Mouse (Mus musculus) heart, embryonic 14.5 days (tissue): ENCODE data around the gene Scn8a. TPM values are rescaled to one million over a fixed set of nuclear protein-coding genes. Genes with fewer than 3 reads are reported as not detected.
A peak's percentile ranks its signal among the peaks of the same experiment; 100 is the strongest.

Source experiments
- ATAC-seq: fragments of 200-750 bp; cut with Nextera tagmentation; 2 replicates; pipeline ENCODE4 v1.8.0; 2017; ENCODE audit warnings: low read depth, moderate TSS enrichment; ENCODE audit not compliant: insufficient number of reproducible peaks, insufficient read depth, low FRiP score
- H3K27ac ChIP-seq, 2 experiments: fragments of 200-500 bp in 1 of 2; fragments of 300-500 bp in 1 of 2; sonication (generic) in 1 of 2; replicated peaks in 1 of 2; 2 replicates each; pipeline ENCODE4 v1.5.1; 2012 to 2014; ENCODE audit warnings: low read depth in 2 of 2, low read length in 2 of 2, control low read depth in 1 of 2, mild to moderate bottlenecking in 1 of 2, mixed read lengths in 1 of 2; ENCODE audit not compliant: control insufficient read depth in 1 of 2, insufficient read depth in 1 of 2
- H3K27me3 ChIP-seq: fragments of 300-500 bp; sonication (generic); 2 replicates; pipeline ENCODE4 v1.6.1; 2014; ENCODE audit warnings: mild to moderate bottlenecking, low read length, control low read depth; ENCODE audit not compliant: control insufficient read depth, insufficient read depth
- H3K36me3 ChIP-seq: fragments of 300-500 bp; sonication (generic); 2 replicates; pipeline ENCODE4 v1.6.1; 2014; ENCODE audit warnings: mild to moderate bottlenecking, control low read depth, low read length, mixed read lengths; ENCODE audit not compliant: control insufficient read depth, insufficient read depth
- H3K4me1 ChIP-seq, 2 experiments: fragments of 200-500 bp in 1 of 2; fragments of 300-500 bp in 1 of 2; sonication (generic) in 1 of 2; 2 replicates each; pipeline ENCODE4 v1.6.1; 2012 to 2014; ENCODE audit warnings: low read length in 2 of 2, control low read depth in 1 of 2, mixed read lengths in 1 of 2; ENCODE audit not compliant: control insufficient read depth in 2 of 2, insufficient read depth in 2 of 2
- H3K4me2 ChIP-seq: fragments of 300-500 bp; sonication (generic); 2 replicates; pipeline ENCODE4 v1.6.1; 2014; ENCODE audit warnings: mild to moderate bottlenecking, low read length
- H3K4me3 ChIP-seq, 2 experiments: fragments of 200-500 bp in 1 of 2; fragments of 300-500 bp in 1 of 2; sonication (generic) in 1 of 2; 2 replicates each; pipeline ENCODE4 v1.5.1; 2012 to 2014; ENCODE audit warnings: low read length in 2 of 2, mild to moderate bottlenecking in 2 of 2, control low read depth in 1 of 2, low read depth in 1 of 2, moderate library complexity in 1 of 2; ENCODE audit not compliant: control insufficient read depth in 1 of 2, insufficient read depth in 1 of 2
- H3K9ac ChIP-seq: fragments of 300-500 bp; sonication (generic); 2 replicates; pipeline ENCODE4 v1.6.1; 2014; ENCODE audit warnings: mild to moderate bottlenecking, low read length
- H3K9me3 ChIP-seq: fragments of 300-500 bp; sonication (generic); 2 replicates; pipeline ENCODE4 v1.6.1; 2016; ENCODE audit warnings: low read length, control low read depth; ENCODE audit not compliant: control insufficient read depth
- WGBS: fragments of 180-500 bp; shearing (Covaris S2); extraction: QIAGEN DNeasy Blood & Tissue Kit; methylation state at CpG from one replicate; pipeline ENCODE4 v1.1.7; 2014; 5-methylcytosine and 5-hydroxymethylcytosine counted together
- polyA plus RNA-seq: library from polyadenylated mRNA; unstranded; fragments of >200 nt; fragmentation: Nextera tagmentation; extraction: Ambion mirVana; gene quantifications from 2 replicates; pipeline ENCODE4 v1.2.1, GENCODE M21; 2014

Gene Scn8a
- polyA plus RNA-seq, 1 experiment from 2014 or later = 0.31 TPM

DNA sequence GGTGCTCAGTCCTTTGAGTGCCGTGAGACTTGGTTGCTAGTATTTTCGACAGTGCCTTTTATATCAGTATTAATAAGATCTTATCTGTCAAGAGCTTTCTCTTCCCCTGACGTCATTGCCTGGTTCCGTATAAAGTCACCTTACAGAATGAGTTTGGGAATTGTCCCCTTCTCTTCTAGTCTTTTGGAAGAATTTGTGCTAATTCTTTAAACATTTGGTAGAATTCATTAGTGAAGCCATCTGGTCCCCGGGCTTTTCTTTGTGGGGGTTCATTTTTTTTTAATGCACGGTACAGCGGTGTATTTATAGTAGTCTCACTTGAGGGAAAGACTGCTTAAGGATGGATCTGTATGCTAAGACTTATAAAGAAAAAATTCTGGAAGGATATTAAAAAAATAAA is 84.3 kb downstream of the Scn8a start:
- 74% methylated on average over 7 of the region's 7 CpGs for WGBS
- Histone ChIP-seq H3K4me1 (no peaks in the 10 kb centered on the region), H3K9ac (no peak overlapping the region), H3K4me2 (no peak overlapping the region), H3K9me3 (no peaks in the 10 kb centered on the region), H3K36me3 (no peaks in the 10 kb centered on the region), H3K27ac (no peak overlapping the region), H3K4me3 (no peak overlapping the region), H3K27me3 (no peaks in the 10 kb centered on the region)
- ATAC-seq = no peak

DNA sequence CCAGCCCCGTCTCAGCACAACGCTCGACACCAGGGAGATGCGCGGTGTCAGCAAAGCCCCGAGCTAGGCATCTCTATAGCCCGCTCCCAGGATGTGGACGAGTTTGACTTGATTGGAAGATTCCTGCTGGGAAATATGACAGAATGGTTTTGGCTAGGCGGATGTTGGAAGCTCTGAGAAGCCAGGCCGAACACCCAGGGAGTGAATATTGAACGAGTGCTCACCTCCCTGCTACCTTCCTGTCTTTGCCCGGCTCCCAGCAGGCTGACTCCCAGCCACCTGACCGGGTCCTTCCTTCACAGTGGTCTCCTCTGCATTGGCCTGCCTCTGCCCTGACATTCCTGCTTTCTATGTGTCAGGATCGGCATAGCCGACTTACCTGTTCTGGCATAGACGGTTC is 85.1 kb downstream of the Scn8a start:
- H3K4me3 ChIP-seq = no peak overlapping the region
- no peak overlapping the region for H3K27ac ChIP-seq
- no peak overlapping the region for H3K4me2 ChIP-seq
- H3K4me1 ChIP-seq = no peaks in the 10 kb centered on the region
- WGBS = 76% methylated on average over 16 of the region's 16 CpGs
- no peaks in the 10 kb centered on the region for H3K9me3 ChIP-seq
- no peak overlapping the region for H3K9ac ChIP-seq
- ATAC-seq = no peak
- H3K27me3 ChIP-seq = 0 out of 2 replicates have a peak, but pooled peaks cover under 1% of the 10 kb centered on the region
- H3K36me3 ChIP-seq = no peaks in the 10 kb centered on the region

DNA sequence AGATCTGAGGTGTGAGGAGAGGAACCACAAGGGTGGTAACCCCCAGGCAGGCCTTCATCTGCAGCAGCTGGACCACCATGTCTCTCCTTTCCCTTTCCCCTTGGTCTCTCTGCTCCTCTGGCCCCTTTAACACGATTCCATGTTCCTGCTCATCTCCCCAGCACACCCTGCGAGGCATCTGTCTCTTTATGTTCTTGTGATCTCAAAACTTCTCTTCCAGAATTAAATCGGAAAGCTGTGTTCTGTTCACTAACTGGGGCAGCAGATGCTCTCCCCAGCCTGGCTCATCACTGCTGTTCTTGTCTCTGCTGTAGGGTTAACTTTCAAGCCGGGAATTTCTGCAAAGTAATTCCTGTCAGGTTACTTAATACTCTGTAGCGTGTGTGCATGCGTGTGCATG is 91.3 kb downstream of the Scn8a start:
- no peaks in the 10 kb centered on the region for H3K9me3 ChIP-seq
- H3K27ac ChIP-seq = no peak overlapping the region
- H3K4me3 ChIP-seq = no peak overlapping the region
- no peaks in the 10 kb centered on the region for H3K4me1 ChIP-seq
- no peak overlapping the region for H3K9ac ChIP-seq
- 81% methylated on average over 6 of the region's 6 CpGs for WGBS
- 0 out of 2 replicates have a peak, but pooled peaks cover 4% of the 10 kb centered on the region for H3K27me3 ChIP-seq
- H3K36me3 ChIP-seq = no peaks in the 10 kb centered on the region
- ATAC-seq = no peak
- H3K4me2 ChIP-seq = no peak overlapping the region

DNA sequence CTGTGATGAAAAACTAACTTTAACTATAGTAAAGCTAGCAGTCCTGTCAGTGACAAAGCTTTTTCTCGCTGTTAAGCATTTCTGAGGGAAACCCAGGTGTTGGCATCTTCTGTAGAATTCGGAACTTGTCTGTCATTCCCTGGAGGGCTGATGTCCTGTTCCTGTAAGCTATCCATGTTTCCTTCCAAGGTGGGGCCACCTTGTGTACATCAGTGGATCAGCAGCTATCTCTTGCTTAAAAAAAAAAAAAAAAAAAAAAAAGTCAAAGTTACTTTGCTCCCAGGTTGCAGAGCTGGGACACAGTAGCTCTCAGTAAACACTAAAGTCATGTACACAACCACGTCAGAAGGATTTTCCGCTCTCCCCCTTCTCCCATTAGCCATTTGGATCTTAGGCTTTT is 91.9 kb downstream of the Scn8a start:
- Histone ChIP-seq H3K9me3 (no peaks in the 10 kb centered on the region), H3K4me1 (no peaks in the 10 kb centered on the region), H3K36me3 (no peaks in the 10 kb centered on the region), H3K27me3 (0 out of 2 replicates have a peak, but pooled peaks cover 4% of the 10 kb centered on the region), H3K4me3 (no peak overlapping the region), H3K9ac (no peak overlapping the region), H3K4me2 (no peak overlapping the region), H3K27ac (no peak overlapping the region)
- ATAC-seq = no peak
- 71% methylated on average over 4 of the region's 4 CpGs for WGBS

DNA sequence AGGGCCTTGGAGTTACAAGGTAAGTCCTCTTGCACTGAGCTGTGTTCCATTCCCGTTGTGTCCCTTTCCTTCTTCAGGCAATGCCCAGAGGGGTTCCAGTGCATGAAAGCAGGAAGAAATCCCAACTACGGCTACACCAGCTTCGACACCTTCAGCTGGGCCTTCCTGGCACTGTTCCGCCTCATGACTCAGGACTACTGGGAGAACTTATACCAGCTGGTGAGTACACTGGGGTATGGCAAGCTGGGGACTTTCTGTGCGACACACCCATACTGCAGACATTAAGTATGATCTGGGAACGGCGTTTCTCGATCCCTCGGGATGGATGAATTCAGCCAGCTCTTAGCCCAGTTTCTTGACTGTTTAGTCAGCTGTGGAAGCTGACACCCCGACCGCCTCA is 101.8 kb downstream of the Scn8a start:
- H3K27me3 ChIP-seq = no peaks in the 10 kb centered on the region; the same call in 1 of the 2 replicates
- no peak overlapping the region for H3K4me3 ChIP-seq
- no peak overlapping the region for H3K9ac ChIP-seq
- WGBS = 77% methylated on average over 11 of the region's 11 CpGs
- H3K27ac ChIP-seq = no peak overlapping the region
- no peaks in the 10 kb centered on the region for H3K9me3 ChIP-seq
- H3K36me3 ChIP-seq = no peaks in the 10 kb centered on the region
- no peak overlapping the region for H3K4me2 ChIP-seq
- no peaks in the 10 kb centered on the region for H3K4me1 ChIP-seq
- ATAC-seq = no peak

DNA sequence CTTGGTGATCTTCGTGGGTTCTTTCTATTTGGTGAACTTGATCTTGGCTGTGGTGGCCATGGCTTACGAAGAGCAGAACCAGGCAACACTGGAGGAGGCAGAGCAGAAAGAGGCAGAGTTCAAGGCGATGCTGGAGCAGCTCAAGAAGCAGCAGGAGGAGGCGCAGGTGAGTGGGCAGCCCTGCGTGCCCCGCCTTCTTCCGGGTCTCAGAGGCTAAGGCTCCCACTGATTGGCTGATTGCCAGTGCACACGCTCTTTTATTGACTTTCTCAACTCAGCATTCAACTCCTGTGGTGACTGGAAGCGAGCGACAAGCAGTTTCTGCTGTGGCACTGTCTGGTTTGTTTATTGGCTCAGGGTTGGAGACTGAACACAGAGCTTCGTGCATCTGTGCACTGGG is 103.1 kb downstream of the Scn8a start:
- H3K9ac ChIP-seq = no peak overlapping the region
- ATAC-seq = no peak
- no peaks in the 10 kb centered on the region for H3K36me3 ChIP-seq
- no peak overlapping the region for H3K4me2 ChIP-seq
- H3K27ac ChIP-seq = no peak overlapping the region
- H3K4me3 ChIP-seq = no peak overlapping the region
- H3K4me1 ChIP-seq = no peaks in the 10 kb centered on the region
- no peaks in the 10 kb centered on the region for H3K9me3 ChIP-seq
- H3K27me3 ChIP-seq = no peaks in the 10 kb centered on the region; the same call in none of the 2 replicates
- WGBS = 38% methylated on average over 11 of the region's 11 CpGs

DNA sequence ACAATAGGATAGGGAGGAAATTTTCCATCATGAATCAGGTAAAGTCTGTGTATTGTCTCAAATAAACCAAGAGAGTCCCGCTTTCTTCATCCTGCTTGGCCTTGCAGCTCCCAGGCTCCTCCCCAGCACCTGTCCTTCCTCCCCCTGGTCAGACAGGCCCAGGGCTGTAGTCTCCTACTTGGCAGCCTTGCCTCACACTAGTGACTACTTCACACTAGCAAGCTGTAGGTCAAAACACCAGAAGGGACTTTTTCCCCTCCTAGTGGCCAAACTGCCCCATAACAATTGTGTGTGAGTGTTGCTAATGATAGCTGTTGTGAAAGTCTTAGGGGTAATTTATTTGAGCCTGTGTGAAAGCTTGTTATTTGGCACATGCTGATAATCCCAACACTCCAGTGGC is 105.0 kb downstream of the Scn8a start:
- Histone ChIP-seq H3K9ac (no peak overlapping the region), H3K9me3 (no peaks in the 10 kb centered on the region), H3K36me3 (no peaks in the 10 kb centered on the region), H3K4me1 (no peaks in the 10 kb centered on the region), H3K4me2 (no peak overlapping the region), H3K4me3 (no peak overlapping the region), H3K27ac (no peak overlapping the region), H3K27me3 (no peaks in the 10 kb centered on the region; the same call in 1 of the 2 replicates)
- WGBS = 82% methylated on average over 1 of the region's 1 CpGs
- no peak for ATAC-seq

DNA sequence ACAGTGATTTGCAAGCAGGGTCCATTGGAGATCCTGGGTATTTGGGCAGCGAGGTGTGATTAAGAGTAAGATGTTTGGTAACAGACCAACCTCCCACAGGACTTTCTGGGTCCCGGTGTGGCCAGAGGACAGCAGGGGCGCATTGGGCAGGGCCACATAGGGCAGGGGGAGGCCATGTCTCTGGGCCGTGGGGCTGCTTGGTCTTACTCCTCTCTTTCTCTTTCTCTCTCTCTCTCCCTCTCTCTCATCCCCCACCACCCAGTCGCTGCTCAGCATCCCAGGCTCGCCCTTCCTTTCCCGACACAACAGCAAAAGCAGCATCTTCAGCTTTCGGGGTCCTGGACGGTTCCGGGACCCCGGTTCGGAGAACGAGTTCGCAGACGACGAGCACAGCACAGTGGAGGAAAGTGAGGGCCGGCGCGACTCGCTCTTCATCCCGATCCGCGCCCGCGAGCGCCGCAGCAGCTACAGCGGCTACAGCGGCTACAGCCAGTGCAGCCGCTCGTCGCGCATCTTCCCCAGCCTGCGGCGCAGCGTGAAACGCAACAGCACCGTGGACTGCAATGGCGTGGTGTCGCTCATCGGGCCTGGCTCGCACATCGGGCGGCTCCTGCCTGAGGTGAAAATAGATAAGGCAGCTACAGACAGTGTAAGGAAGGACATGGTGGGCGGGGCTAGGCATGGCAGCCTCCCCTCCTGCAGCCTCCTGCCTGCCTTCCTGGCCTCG is 113.9 kb downstream of the Scn8a start:
- Histone ChIP-seq H3K4me1 (peaks cover 3 to 8% of the 10 kb centered on the region in 2 experiments; a peak in 3 of 4 replicates), H3K27ac (no peak overlapping the region), H3K36me3 (no peaks in the 10 kb centered on the region), H3K27me3 (peaks cover 34% of the 10 kb centered on the region), H3K9me3 (no peaks in the 10 kb centered on the region), H3K9ac (peak overlapping the region; percentile 51), H3K4me2 (peak overlapping the region; percentile 94), H3K4me3 (peak overlapping the region; percentile 52 to 53)
- no peak for ATAC-seq
- under 1% methylated on average over 46 of the region's 46 CpGs for WGBS
